19 mouse cellular contexts compared by ENCODE assay signal in genomic region chr6:141241809-141242208, GRCm38 (mm10). TPM values are rescaled to one million over a fixed set of nuclear protein-coding genes. Genes with fewer than 3 reads are reported as not detected.
"Had no signal": no experiment of that assay in that cellular context is flagged by ENCODE, and none has a peak within 500 bp of the region (broad histone marks: within the 10 kb centered on the region; RNA-seq: fewer than 3 reads in every experiment).

No protein-coding gene starts in this region.

- DNase-seq: lung, adult 18-20 months; lung, embryonic 14.5 days; lung, postnatal 10 days; lung, postnatal 4 days; retina, postnatal 1 day; right cerebral cortex, adult 18-20 months; right cerebral cortex, postnatal 25 days; right cerebral cortex, postnatal 4 days; spleen, adult 18-20 months; thymus, adult 18-20 months; thymus, postnatal 14 days; thymus, postnatal 36 days had no signal

- H3K4me1 ChIP-seq: midbrain, embryonic 10.5 days; midbrain, embryonic 15.5 days had no signal

- H3K27ac ChIP-seq: liver, embryonic 14.5 days; midbrain, embryonic 10.5 days; midbrain, embryonic 13.5 days; midbrain, embryonic 15.5 days; neural tube, embryonic 13.5 days; neural tube, embryonic 15.5 days had no signal

- H3K4me3 ChIP-seq: midbrain, embryonic 10.5 days; midbrain, embryonic 13.5 days; midbrain, embryonic 15.5 days; myocyte; neural tube, embryonic 13.5 days; neural tube, embryonic 15.5 days had no signal

- ATAC-seq: midbrain, embryonic 13.5 days; midbrain, embryonic 15.5 days had no signal

- H3K27me3 ChIP-seq: midbrain, embryonic 15.5 days; neural tube, embryonic 13.5 days; neural tube, embryonic 15.5 days had no signal

- H3K9me3 ChIP-seq: midbrain, embryonic 10.5 days; midbrain, embryonic 13.5 days; midbrain, embryonic 15.5 days; neural tube, embryonic 13.5 days; neural tube, embryonic 15.5 days had no signal

- H3K4me2 ChIP-seq: lung, embryonic 14.5 days; midbrain, embryonic 13.5 days; midbrain, embryonic 15.5 days; neural tube, embryonic 13.5 days; neural tube, embryonic 15.5 days had no signal

- H3K9ac ChIP-seq: liver, embryonic 14.5 days; lung, embryonic 14.5 days; midbrain, embryonic 13.5 days; midbrain, embryonic 15.5 days; neural tube, embryonic 13.5 days; neural tube, embryonic 15.5 days had no signal

- H3K36me3 ChIP-seq: midbrain, embryonic 10.5 days; midbrain, embryonic 13.5 days; midbrain, embryonic 15.5 days; neural tube, embryonic 13.5 days; neural tube, embryonic 15.5 days had no signal

RNA-seq across cellular contexts. Expression of gene Pde3a, which starts 7.3 kb away (rescaled TPM):
- polyA plus RNA-seq: myocyte had no signal
